Mouse (Mus musculus) c-Kit-positive CD71-negative TER-119-negative erythroid progenitor cells, embryonic 14.5 days (primary cell): ENCODE results near the gene Acot6.

Source experiments
- DNase-seq: peaks from one replicate; pipeline ENCODE4 v3.0.0-alpha.2; 2013; ENCODE audit warnings: low read depth

Acot6 gene

GRCm38 (mm10) chr12:84153414-84153813, 53.0 kb downstream of the Acot6 start:
- DNase-seq: no peak

- no peak for DNase-seq
These were observed 54.5 kb downstream of the Acot6 start for GRCm38 (mm10) chr12:84154786-84155522.

GRCm38 (mm10) chr12:84155523-84155871, 55.0 kb downstream of the Acot6 start:
- no peak for DNase-seq

DNA sequence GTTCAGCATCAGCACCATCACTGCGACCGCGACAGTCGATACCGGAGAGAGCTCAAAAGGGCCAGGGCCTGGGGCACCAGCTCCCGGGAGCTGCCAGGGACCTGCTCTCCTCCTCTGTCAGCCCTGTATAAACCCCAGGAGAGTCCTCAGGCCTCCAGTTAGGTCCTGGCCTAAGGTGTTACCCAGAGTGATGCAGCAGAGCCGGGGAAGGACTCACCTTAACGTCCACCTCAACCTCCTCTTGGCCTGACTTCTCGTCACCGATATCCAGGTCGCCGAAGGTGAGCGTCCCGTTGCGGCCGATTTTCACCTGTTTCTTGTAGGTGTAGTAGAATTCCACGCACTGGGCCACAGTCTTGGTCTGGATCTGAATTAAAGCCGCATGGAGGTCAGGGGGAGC, 55.8 kb downstream of the Acot6 start:
- DNase-seq: no peak

- DNase-seq: no peak
These were observed 57.7 kb downstream of the Acot6 start for GRCm38 (mm10) chr12:84158156-84158555.

DNA sequence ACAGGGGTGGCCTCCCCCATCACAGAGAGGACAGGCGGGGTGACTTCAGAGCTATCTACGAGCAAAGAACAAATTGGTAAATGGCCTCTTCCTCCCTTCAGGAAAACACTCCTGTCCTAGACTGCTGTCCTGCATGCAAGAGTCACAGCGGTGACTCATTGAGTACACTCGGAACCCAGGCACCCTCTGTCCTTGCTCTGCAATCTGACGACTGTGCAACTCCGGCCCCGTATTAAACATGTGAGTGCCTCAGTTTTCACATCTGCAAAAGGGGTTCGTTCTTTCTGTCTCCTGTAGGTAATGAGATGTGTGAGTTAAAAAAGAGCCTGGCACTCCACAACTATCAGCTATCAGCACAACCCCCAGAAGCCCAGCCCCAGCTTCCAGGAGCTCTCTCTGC, 60.0 kb downstream of the Acot6 start:
- no peak for DNase-seq
